Mouse (Mus musculus) gastrocnemius, postnatal 4 days (tissue): ENCODE results near the gene Gse1. TPM values are rescaled to one million over a fixed set of nuclear protein-coding genes. Genes with fewer than 3 reads are reported as not detected.

Source experiments
- DNase-seq, 2 experiments: peaks; one replicate each; pipeline ENCODE4 v3.0.0; 2021 to 2022; ENCODE audit warnings: low spot score in 2 of 2, mixed read lengths in 2 of 2
- total RNA-seq, 2 experiments: library from RNA; stranded (reverse); gene quantifications; 2 replicates each; pipeline ENCODE4 v1.2.3; 2021

Gse1 gene
- total RNA-seq, 2 experiments from 2014 or later, result 45.9 to 48.7 TPM

- DNase-seq, result no peak
Observed at GRCm38 (mm10) chr8:120268541-120268980, 40.3 kb downstream of the Gse1 start.

- DNase-seq, result peak; percentile 54 to 75
Observed at GRCm38 (mm10) chr8:120270449-120270848, 42.2 kb downstream of the Gse1 start.

DNA sequence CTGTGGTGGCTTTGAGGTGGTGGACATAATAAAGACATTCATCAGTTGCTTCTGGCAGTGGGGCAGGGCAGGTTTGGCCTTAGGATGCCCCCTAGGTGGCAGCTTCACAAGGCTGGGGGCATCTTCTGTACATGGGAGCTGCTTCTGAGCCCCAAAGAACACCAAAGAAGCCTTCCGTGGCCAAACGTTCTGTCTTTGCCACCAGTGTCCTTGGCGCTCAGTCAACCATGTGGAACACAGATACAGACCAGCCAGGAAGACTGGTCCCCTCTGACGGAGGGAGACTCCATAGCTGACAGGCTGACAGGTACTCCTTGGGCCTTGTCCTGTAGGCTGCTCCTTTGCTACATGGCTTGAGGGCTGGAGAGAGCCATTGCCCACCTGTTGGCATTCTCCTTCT is 45.2 kb downstream of the Gse1 start:
- no peak for DNase-seq

DNA sequence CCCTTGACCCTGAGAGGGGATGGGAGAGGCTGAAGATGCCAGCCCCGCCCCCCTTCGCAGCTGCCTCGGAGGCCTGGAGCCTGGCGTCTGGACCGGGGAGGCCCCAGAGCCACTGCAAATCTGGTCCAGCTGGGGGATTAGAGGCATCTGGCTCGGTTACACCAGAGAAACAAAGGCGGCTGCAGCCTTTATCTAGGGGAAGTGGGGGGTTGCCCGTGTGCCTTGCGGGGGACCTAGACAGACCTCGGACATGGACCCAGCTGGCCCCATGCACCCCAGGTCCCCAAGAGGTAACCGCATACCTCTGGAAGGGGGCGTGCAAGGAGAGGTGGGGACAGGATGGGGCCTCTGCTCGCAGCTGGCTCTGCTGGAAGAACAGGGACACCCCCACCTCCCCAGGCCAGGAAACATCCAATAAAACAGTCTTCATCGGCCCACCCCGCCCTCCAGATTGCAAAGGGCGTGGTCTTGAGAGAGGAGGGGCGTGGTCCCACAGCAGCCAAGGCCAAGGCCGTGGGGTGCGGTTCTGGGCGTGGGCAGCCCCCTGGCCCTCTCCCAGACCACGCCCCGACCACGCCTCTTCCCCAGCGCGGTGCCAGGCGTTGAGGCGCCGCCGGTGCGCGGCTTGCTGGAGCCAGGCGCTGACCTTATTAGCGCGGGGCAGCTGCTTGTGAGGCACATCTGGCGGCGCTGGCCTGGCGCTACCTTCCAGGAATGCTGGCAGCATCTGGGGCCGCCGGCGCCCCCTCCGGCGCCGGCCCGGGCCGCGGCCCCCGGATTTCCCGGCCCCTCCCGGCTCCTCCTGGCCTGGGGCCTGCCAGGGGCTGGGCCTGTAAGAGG is 48.0 kb downstream of the Gse1 start:
- peak; percentile 84 to 92 for DNase-seq

DNA sequence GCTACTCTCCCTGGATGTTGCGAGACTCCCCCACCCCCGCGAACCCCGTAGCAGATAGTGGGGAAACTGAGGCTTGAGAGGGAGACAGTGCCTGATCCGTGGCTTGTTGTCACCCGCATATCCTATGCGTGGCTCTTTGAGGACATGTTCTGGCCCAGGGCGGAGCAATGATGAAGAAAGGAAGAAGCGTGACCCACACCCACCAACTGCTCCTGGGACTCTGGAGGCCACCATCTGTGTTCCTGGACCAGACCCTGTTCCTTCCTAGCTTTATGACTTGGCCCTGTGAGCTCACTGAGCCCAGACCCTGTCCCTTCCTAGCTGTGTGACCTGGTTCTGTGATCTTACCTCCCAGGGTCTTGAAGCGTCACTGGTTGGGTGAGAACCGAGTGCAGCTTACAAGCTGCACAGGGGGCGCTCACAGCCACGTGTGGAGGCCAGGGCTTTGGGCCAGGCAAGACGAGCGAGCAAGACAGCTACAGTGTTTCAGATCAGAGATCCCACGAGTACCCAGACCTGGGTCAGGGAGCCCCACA is 48.7 kb downstream of the Gse1 start:
- peak in 1 of 2 experiments; percentile 63 for DNase-seq

DNA sequence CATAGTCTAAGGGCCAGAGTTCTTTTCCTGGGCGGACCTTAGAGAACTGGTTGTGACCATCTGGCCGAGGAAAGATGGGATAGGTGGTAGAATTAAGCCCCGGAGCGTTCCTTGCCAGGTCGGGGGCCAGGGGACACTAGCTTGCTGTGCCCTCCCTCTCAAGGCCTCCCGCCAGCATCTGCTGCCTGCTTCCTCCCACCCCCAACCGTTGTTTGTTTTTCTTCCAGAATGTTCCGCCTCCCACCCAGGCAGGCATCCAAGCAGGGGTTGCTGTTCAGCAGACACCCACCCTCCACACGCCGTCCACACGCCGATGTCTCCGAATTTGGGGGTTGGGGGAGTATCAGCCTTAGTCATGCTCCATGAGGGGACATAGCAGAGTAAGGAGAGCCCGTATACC is 49.8 kb downstream of the Gse1 start:
- no peak for DNase-seq

DNA sequence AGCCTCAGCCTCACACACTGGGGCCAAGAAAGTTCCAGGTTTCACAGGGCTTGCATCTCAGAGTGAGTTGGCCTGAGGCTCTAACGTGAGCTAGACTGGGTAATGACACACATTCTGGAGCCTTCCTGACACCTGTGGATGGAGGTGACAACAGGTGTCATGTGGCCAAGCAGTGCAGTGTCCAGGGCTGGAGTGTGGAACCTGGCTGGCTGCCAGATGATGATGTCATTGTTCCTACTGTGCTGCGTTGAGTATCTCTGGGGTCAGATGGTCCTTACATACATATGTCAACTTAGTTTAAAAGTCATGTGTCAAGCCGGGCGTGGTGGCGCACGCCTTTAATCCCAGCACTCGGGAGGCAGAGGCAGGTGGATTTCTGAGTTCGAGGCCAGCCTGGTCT is 51.2 kb downstream of the Gse1 start:
- DNase-seq, result no peak

- peak in 1 of 2 experiments; percentile 78 for DNase-seq
Observed at GRCm38 (mm10) chr8:120281487-120281886, 53.2 kb downstream of the Gse1 start.

DNA sequence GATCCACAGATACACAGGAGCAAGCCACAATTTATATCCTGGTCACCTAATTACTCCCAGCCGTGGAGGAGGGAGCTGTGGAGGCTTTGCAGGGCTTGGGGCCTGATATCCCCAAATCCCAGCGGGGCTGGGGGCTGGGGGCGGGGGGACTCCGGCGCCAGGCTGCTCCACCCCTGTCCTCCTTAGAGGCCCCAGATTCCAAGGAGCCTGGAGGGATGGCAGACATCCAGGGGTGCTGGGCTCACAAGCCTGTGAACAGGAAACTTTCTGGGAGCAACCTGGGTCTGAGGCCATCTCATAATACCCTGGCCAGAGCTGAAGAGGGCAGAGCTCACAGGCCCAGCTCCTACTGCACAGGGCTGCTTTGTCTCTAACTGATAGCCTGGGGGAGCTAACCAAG is 54.2 kb downstream of the Gse1 start:
- DNase-seq, result no peak

- no peak for DNase-seq
Observed at GRCm38 (mm10) chr8:120284265-120284664, 56.0 kb downstream of the Gse1 start.

DNA sequence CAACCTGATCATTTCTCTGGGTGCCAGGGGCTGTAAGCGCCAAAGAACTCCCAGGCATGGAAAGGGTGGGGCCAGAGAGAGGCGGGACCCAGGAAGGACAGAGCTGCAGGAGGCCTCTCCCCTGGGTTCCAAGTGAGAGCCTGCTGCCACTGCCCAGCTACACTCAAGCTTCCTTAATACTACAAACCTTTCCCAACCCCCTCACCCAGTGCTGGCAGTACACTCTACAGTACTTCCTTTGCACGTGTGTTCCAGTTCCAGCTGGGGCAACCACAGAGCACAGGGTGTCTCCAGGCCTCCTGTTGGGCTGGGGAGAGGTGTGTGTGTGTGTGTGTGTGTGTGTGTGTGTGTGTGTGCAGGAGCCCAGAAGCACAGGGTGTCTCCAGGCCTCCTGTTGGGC is 56.8 kb downstream of the Gse1 start:
- DNase-seq, result no peak

DNA sequence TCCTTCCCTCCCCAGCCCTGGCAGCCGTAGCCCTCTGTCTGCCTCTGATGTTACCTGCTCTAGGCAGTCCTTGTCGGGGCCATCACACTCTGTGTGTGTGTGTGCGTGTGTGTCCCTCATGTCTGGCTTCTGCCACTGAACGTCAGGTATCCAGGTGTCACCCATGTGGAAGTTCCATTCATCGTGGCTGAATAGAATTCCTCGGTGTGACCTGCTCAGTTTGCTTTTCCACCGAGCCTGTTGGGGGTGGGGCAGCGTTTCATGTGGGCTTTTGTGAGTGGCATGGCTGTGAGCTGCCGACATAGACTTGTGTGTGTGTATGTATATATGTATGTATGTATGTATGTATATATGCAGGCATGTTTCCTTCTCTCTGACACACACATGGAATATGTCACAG is 57.6 kb downstream of the Gse1 start:
- no peak for DNase-seq

DNA sequence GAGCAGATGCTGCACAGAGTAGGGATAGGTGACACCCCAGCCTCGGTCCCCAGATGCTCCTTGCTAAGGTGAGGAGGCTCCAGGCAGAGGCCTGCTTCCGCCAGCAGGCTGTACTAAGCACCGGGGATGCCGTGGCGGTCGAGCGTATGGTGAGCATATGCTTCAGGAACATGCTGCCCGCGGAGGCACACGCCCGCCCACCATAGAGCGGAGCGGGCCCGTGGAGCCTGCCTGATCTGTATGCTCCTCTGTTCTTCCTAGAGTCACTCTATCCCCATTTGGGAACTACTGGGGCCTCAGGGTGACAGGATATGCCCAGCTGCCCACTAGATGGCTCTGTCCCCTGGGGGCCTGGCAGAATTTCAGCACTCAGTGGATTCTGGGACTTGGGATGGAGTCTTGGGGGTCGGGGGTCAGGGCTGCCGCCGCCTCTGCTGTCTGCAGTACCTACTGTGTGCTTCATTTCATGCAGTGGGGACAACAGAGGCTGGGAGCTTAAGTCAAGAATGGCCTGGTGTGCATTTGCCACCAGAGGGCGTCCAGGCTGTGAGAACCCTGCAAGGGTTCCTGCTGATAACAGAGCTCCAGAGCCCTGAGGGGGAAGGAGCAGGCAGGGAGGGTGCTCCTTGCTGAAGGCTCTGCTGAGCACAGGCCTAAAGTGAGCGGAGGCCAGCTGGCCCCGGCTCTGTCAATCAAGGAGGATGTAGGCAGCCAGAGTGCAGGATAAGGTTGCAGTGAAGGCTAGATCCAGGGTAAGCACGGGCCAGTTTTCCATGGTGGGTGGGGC is 60.1 kb downstream of the Gse1 start:
- peak; percentile 49 to 72 for DNase-seq

GRCm38 (mm10) chr8:120289191-120289590 is 60.9 kb downstream of the Gse1 start:
- DNase-seq, result no peak

GRCm38 (mm10) chr8:120289698-120290181 is 61.5 kb downstream of the Gse1 start:
- DNase-seq, result peak in 1 of 2 experiments; percentile 65

DNA sequence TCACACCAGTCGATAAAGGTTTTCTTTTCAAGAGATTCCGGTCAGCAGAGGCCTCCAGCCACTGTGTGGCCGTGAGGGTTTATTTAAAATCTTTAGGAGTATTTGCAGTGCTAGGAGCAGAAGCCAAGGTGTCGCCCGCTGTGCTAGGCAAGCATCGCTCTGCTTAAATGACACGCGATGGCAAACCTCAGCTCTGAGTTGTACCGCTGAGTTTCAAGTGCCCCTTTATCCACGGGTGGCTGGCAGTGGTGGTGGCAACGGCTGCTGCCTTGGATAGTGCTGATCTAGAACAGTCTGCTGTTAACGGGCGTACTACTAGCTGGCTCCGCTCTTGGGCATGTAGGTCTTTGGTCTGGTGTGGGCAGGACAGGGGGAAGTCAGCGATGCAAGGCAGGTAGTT is 62.4 kb downstream of the Gse1 start:
- no peak for DNase-seq

- DNase-seq, result no peak
Observed at GRCm38 (mm10) chr8:120291650-120292049, 63.4 kb downstream of the Gse1 start.

DNA sequence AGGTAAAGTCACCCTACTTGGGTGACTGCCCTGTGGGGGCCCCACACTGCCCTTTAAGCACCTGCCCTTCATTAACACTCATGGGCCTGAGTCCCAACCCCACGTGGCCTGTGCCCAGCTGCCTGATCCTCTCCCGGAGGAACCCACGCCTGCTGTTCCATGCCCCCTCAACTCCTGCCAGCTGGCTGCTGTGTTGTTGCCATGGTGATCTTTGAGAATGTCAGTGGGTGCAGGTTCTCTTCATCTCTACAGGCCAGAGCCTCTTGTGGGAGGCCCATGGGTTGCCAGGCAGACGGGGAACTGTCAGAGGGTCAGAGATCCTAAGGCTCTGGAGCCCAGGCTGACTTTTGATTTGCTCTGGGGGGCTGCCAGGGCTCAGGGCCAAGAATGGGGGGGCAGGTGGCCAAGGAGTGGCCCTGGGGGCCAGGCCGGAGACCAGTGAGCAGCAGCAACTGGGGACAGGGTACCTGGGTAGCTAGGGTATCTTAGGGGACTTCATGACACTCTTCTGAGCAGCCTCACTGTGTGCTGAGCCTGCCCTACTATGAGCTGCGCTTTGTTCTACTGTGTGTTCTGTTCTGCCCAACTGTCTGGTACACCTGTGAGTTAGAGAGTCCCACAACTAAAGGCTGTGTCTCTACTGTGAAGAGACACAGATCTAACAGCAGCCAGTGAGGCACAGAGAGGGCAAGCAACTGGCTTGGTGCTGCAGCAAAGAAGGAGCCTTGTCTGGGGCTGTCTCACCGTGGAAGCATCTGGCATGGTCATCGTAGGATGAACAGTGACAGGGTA is 64.3 kb downstream of the Gse1 start:
- DNase-seq, result no peak

DNA sequence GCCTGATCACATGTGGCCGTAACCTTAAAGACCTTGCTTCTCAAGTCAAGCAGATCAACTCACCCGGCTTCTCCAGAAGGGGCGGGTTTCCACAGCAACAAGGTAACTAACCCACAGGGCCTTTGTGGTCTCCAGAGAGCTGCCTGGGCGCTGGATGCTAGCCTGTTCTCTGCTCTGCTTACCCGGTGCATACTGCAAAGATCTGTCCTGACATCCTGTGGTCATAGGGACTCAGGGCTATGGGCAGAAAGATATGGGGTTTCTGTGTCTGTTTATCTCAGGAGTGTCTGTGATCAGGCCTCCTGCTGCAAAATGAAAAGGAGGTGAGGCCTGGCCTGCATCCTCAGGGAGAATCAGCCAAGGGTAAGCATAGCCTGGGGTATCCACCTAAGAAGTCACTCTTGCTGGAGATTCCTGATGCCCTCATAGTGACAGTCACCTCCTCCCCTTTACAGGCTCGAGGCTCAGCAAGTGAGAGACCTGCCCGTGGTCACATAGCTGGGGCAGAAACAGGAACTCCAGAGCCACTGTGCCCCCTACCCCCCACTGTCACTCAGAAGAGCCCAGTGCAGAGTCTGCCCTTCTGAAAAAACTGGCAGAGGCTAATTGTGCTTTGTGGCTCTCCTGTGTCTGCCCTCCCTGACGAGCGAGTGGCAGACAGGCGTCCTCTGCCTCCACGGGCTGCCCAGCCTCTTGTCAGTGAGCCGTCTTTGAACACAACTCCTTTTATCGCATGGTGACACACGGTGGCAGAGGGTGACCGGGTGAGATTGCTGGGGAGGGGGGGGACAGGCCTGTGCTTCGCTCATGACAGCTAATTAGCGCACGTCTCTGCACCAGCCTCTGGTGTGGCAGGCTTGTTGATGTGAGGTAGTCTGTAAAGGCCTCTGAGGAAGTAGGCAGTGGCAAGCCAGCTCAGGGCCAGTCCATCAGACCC is 65.4 kb downstream of the Gse1 start:
- no peak for DNase-seq
